In the genomic region with DNA sequence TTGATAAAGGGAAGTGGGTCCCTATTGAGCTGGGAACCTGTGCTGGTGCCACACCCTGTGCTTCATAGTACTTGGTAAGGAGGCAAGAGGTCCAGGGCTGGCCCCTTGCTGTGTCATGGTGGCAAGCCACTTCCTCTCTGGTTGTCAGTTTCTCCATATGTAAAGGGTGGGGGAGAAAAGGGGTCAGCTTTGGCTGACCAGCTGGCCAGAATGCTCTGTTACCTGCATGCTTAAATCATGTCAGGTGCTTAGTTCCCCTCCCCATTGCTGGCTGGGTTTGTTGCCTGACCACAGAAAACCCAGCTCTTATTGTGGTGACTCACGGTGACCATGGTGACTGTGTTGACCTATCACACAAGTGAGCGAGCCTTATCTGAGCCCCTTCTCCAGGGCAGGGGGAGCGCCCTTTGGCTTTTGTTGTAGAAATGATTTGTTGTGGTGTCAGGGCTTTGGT, we compare ENCODE assay signal across 11 mouse cellular contexts. TPM values are rescaled to one million over a fixed set of nuclear protein-coding genes. Genes with fewer than 3 reads are reported as not detected.
A peak's percentile ranks its signal among the peaks of the same experiment; 100 is the strongest.
DNase-seq lines count a peak whose midpoint lies in the region; ATAC-seq and TF ChIP-seq lines count a peak whose summit lies in the region.
"Had no signal": no experiment of that assay in that cellular context is flagged by ENCODE, and none has a peak within 500 bp of the region (broad histone marks: within the 10 kb centered on the region; RNA-seq: fewer than 3 reads in every experiment).

No protein-coding gene starts in this region.

- peaks cover 42% of the 10 kb centered on the region for H3K4me1 ChIP-seq in heart, postnatal 0 days (ENCODE audit: control insufficient read depth, insufficient read depth)
- H3K4me1 ChIP-seq in MEL (ENCODE audit: control insufficient read depth in 1 of 2, insufficient read depth in 2 of 2, low read length in 2 of 2): peaks cover 30 to 53% of the 10 kb centered on the region in 2 experiments
- peaks cover 15 to 31% of the 10 kb centered on the region in 2 experiments for H3K4me1 ChIP-seq in liver, embryonic 14.5 days (replicated peaks; ENCODE audit: control insufficient read depth in 2 of 2, insufficient read depth in 2 of 2, low read length in 1 of 2)
- H3K4me1 ChIP-seq: neural tube, embryonic 12.5 days had no signal

- H3K27me3 ChIP-seq in heart, postnatal 0 days (ENCODE audit: control insufficient read depth, insufficient read depth, low read length): no peaks in the 10 kb centered on the region
- H3K27me3 ChIP-seq in MEL (ENCODE audit: control insufficient read depth in 1 of 2, insufficient read depth in 2 of 2, low read length in 2 of 2): no peaks in the 10 kb centered on the region
- no peaks in the 10 kb centered on the region for H3K27me3 ChIP-seq in liver, embryonic 14.5 days (ENCODE audit: control insufficient read depth, insufficient read depth, low read length)
- H3K27me3 ChIP-seq: limb, embryonic 13.5 days; neural tube, embryonic 12.5 days had no signal

- no peaks in the 10 kb centered on the region for H3K9me3 ChIP-seq in heart, postnatal 0 days (replicated peaks; ENCODE audit: control insufficient read depth, low read length)
- no peaks in the 10 kb centered on the region for H3K9me3 ChIP-seq in MEL (replicated peaks; ENCODE audit: insufficient read depth, low read length)
- H3K9me3 ChIP-seq in liver, embryonic 14.5 days (ENCODE audit: control insufficient read depth, low read length): no peaks in the 10 kb centered on the region
- H3K9me3 ChIP-seq: limb, embryonic 13.5 days; neural tube, embryonic 12.5 days had no signal

- no peak overlapping the region for H3K9ac ChIP-seq in heart, postnatal 0 days (replicated peaks; ENCODE audit: low read depth, low read length)
- H3K9ac ChIP-seq in MEL (ENCODE audit: control insufficient read depth, low read depth, low read length, poor library complexity, severe bottlenecking): no peak overlapping the region
- no peak overlapping the region for H3K9ac ChIP-seq in liver, embryonic 14.5 days (replicated peaks)
- H3K9ac ChIP-seq: limb, embryonic 13.5 days; neural tube, embryonic 12.5 days had no signal

- no peak for TF ChIP-seq RAD21 in MEL (IDR thresholded peaks at IDR 0.05; ENCODE audit: low read depth, low read length)

- no peak for TF ChIP-seq EP300 in heart, postnatal 0 days (IDR thresholded peaks at IDR 0.05; ENCODE audit: low read depth)
- no peak for TF ChIP-seq EP300 in MEL (IDR thresholded peaks at IDR 0.05; ENCODE audit: low read depth in 1 of 2, low read length in 2 of 2)
- TF ChIP-seq EP300 in liver, embryonic 14.5 days (IDR thresholded peaks at IDR 0.05; ENCODE audit: low read depth): no peak

- H3K79me2 ChIP-seq in MEL (ENCODE audit: control insufficient read depth, insufficient read depth, low read length, poor library complexity): no peaks in the 10 kb centered on the region

- no peaks in the 10 kb centered on the region for H3K36me3 ChIP-seq in heart, postnatal 0 days (replicated peaks; ENCODE audit: control insufficient read depth, insufficient read depth, low read length)
- peaks cover 0 to 37% of the 10 kb centered on the region in 2 experiments; a peak in 2 of 4 replicates for H3K36me3 ChIP-seq in MEL (ENCODE audit: control insufficient read depth in 1 of 2, insufficient read depth in 2 of 2, low read length in 2 of 2)
- no peaks in the 10 kb centered on the region for H3K36me3 ChIP-seq in liver, embryonic 14.5 days (replicated peaks; ENCODE audit: control insufficient read depth, insufficient read depth, low read depth)
- H3K36me3 ChIP-seq: limb, embryonic 13.5 days; neural tube, embryonic 12.5 days had no signal

- H3K4me3 ChIP-seq in heart, postnatal 0 days (ENCODE audit: low read depth, low read length): no peak overlapping the region
- H3K4me3 ChIP-seq in MEL (ENCODE audit: control insufficient read depth in 1 of 2, insufficient read depth in 1 of 2, low read depth in 2 of 2, low read length in 2 of 2): no peak overlapping the region
- no peak overlapping the region for H3K4me3 ChIP-seq in liver, embryonic 14.5 days (ENCODE audit: insufficient read depth in 1 of 2, low read depth in 2 of 2, low read length in 2 of 2)
- H3K4me3 ChIP-seq: limb, embryonic 13.5 days; neural tube, embryonic 12.5 days had no signal

- intact Hi-C loops in left cerebral cortex, postnatal 10 days (cut with DNase I): no loop called here

- no peak overlapping the region for H3K4me2 ChIP-seq in heart, postnatal 0 days (ENCODE audit: low read depth, low read length)
- H3K4me2 ChIP-seq in liver, embryonic 14.5 days (ENCODE audit: low read depth): peak overlapping the region; percentile 3; the same call in 1 of the 2 replicates
- H3K4me2 ChIP-seq: limb, embryonic 13.5 days; neural tube, embryonic 12.5 days had no signal

- no peak for TF ChIP-seq POLR2A in MEL (IDR thresholded peaks at IDR 0.05; ENCODE audit: control insufficient read depth in 1 of 2, insufficient read depth in 1 of 2, low read depth in 1 of 2, low read length in 2 of 2, poor library complexity in 1 of 2)

- WGBS in heart, postnatal 0 days: 37% methylated on average over 3 of the region's 3 CpGs
- 5% methylated on average over 3 of the region's 3 CpGs for WGBS in liver, embryonic 14.5 days (ENCODE audit: insufficient replicate concordance)

- no peak for TF ChIP-seq CTCF in heart, postnatal 0 days (IDR thresholded peaks at IDR 0.05; ENCODE audit: low read depth)
- no peak for TF ChIP-seq CTCF in MEL (IDR thresholded peaks at IDR 0.05 in 2 of 3, conservative IDR thresholded peaks at IDR 0.05 in 1 of 3; ENCODE audit: control insufficient read depth in 1 of 3, insufficient read depth in 1 of 3, low read depth in 2 of 3, low read length in 3 of 3, poor library complexity in 1 of 3, severe bottlenecking in 1 of 3)
- no peak for TF ChIP-seq CTCF in liver, embryonic 14.5 days (IDR thresholded peaks at IDR 0.05; ENCODE audit: low read depth)

- peak; percentile 72 for ATAC-seq in heart, postnatal 0 days (ENCODE audit: insufficient read depth, low read depth)
- ATAC-seq in liver, embryonic 14.5 days (ENCODE audit: insufficient read depth): peak; percentile 19; the same call in 1 of the 2 replicates
- peak; percentile 59 for ATAC-seq in neutrophil, adult 5-6 weeks (ENCODE audit: extremely low read depth, insufficient number of reproducible peaks, low FRiP score, poor library complexity, severe bottlenecking)

- DNase-seq in heart, postnatal 0 days (ENCODE audit: low spot score): no peak
- DNase-seq in heart, adult 18-20 months: no peak
- peak; percentile 72 for DNase-seq in MEL (ENCODE audit: low read depth, low spot score)
- no peak for DNase-seq in liver, embryonic 14.5 days (ENCODE audit: low read depth in 3 of 3, low spot score in 3 of 3)
- no peak for DNase-seq in layer of hippocampus, postnatal 25 days (ENCODE audit: extremely low spot score in 1 of 2, low spot score in 1 of 2)
- DNase-seq in left cerebral cortex, postnatal 10 days (ENCODE audit: extremely low spot score in 1 of 2, low spot score in 2 of 2): no peak
- no peak for DNase-seq in ovary, postnatal 10 days (ENCODE audit: low spot score)
- DNase-seq: heart, adult 11 months had no signal

- peak overlapping the region; percentile 34; the same call in 1 of the 2 replicates for H3K27ac ChIP-seq in heart, postnatal 0 days (ENCODE audit: low read depth)
- peak overlapping the region; percentile 0 for H3K27ac ChIP-seq in MEL (ENCODE audit: control insufficient read depth, low read depth, low read length)
- no peak overlapping the region for H3K27ac ChIP-seq in liver, embryonic 14.5 days
- H3K27ac ChIP-seq: limb, embryonic 13.5 days; neural tube, embryonic 12.5 days had no signal

TF ChIP-seq in MEL, 35 proteins besides CTCF, POLR2A, EP300 and RAD21:
- TF ChIP-seq GATA1 (IDR thresholded peaks at IDR 0.05; ENCODE audit: low read depth, low read length): peak; percentile 40; the same call in 1 of the 2 replicates
- no peak for TF ChIP-seq MAFK (IDR thresholded peaks at IDR 0.05; ENCODE audit: borderline replicate concordance, low read depth, low read length)
- no peak for TF ChIP-seq NRF1 (IDR thresholded peaks at IDR 0.05; ENCODE audit: insufficient read depth, low read depth, low read length, poor library complexity, severe bottlenecking)
- no peak for TF ChIP-seq CHD1 (IDR thresholded peaks at IDR 0.05; ENCODE audit: low read depth, low read length)
- TF ChIP-seq POLR2AphosphoS2 (IDR thresholded peaks at IDR 0.05; ENCODE audit: low read length): no peak

RNA-seq across cellular contexts. Expression of a gene that starts 15.2 kb away (rescaled TPM):
- 21.1 and 46.2 TPM in 2 replicates for total RNA-seq in heart, postnatal 0 days (2014; rRNA removed; ENCODE audit: low replicate concordance)
- 34.9 and 36.8 TPM in 2 replicates for polyA plus RNA-seq in heart, postnatal 0 days (2015; fragmentation: Nextera tagmentation; extraction: Ambion mirVana)
- 10 to 100 TPM; 76.1 to 82.5 TPM for total RNA-seq in heart, adult 18-20 months (2021)
- total RNA-seq in MEL (2012; rRNA removed): 7.3 and 7.6 TPM in 2 replicates
- polyA plus RNA-seq in MEL (2012; ENCODE audit: insufficient read depth in 1 of 2, insufficient read length in 2 of 2, low read depth in 1 of 2, low replicate concordance in 2 of 2, missing spikeins in 1 of 2): 10 to 100 TPM in 1 of 2 experiments, not detected in 1; 40.5 TPM
- polyA plus RNA-seq in liver, embryonic 14.5 days (2012; rRNA removed): 4.4 and 4.9 TPM in 2 replicates
- polyA plus RNA-seq in liver, embryonic 14.5 days (2014; fragmentation: Nextera tagmentation; extraction: Ambion mirVana): 7.2 and 8.7 TPM in 2 replicates
- total RNA-seq in neutrophil, adult 5-6 weeks (2017): 43.6 and 47.0 TPM in 2 replicates
- total RNA-seq in layer of hippocampus, postnatal 25 days (2021): 10 to 100 TPM; 64.8 to 69.7 TPM
- 10 to 100 TPM in 1 of 2 experiments, 1 to 10 TPM in 1; 9.3 to 11.0 TPM for total RNA-seq in left cerebral cortex, postnatal 10 days (2021)

RNA-seq across cellular contexts. Expression of a gene that starts 45.7 kb away (rescaled TPM):
- total RNA-seq in heart, postnatal 0 days (2014; rRNA removed; ENCODE audit: low replicate concordance): not detected in 2 replicates
- 0.31 and 2.3 TPM in 2 replicates for polyA plus RNA-seq in heart, postnatal 0 days (2015; fragmentation: Nextera tagmentation; extraction: Ambion mirVana)
- total RNA-seq in heart, adult 18-20 months (2021): 1 to 10 TPM; 2.1 to 2.9 TPM
- not detected in 2 replicates for total RNA-seq in MEL (2012; rRNA removed)
- not detected for polyA plus RNA-seq in MEL (2012; ENCODE audit: insufficient read depth in 1 of 2, insufficient read length in 2 of 2, low read depth in 1 of 2, low replicate concordance in 2 of 2, missing spikeins in 1 of 2)
- 0.21 TPM in 1 of 2 replicates, not detected in the other for polyA plus RNA-seq in liver, embryonic 14.5 days (2012; rRNA removed)
- polyA plus RNA-seq in liver, embryonic 14.5 days (2014; fragmentation: Nextera tagmentation; extraction: Ambion mirVana): 1.2 TPM in 1 of 2 replicates, not detected in the other
- total RNA-seq in neutrophil, adult 5-6 weeks (2017): not detected in 2 replicates
- 1 to 10 TPM in 1 of 2 experiments, not detected in 1; 1.2 TPM for total RNA-seq in layer of hippocampus, postnatal 25 days (2021)
- total RNA-seq in left cerebral cortex, postnatal 10 days (2021): 1 to 10 TPM in 1 of 2 experiments, not detected in 1; 1.4 TPM
- polyA plus RNA-seq: limb, embryonic 13.5 days; neural tube, embryonic 12.5 days had no signal

Comparison
In these comparisons a context has a peak if more than half of its experiments do, and no peak if none do; other contexts are left out.
1. ATAC-seq: peak in every context shown above with its lines; median percentile 72 in heart, postnatal 0 days; 59 in neutrophil, adult 5-6 weeks; 19 in liver, embryonic 14.5 days.